Mouse (Mus musculus) heart, adult 8-10 months (tissue): ENCODE measurements at regions not wholly inside any gene's neighbourhood (a gene's known extent, or its start where the extent isn't known, plus 50 kb on each side); places are given as distances from the start of the nearest gene placed in this dataset.
A peak's percentile ranks its signal among the peaks of the same experiment; 100 is the strongest.

Experiments
- DNase-seq: peaks from one replicate; pipeline ENCODE4 v3.0.0; 2022; ENCODE audit warnings: low spot score

- DNase-seq: no peak
Observed at GRCm38 (mm10) chr5:119563510-119564351, 106.7 kb upstream of the Tbx3 start.

GRCm38 (mm10) chr5:119567639-119568038 is 102.8 kb upstream of the Tbx3 start:
- no peak for DNase-seq

- no peak for DNase-seq
Observed at GRCm38 (mm10) chr5:119570054-119570453, 100.4 kb upstream of the Tbx3 start.

- DNase-seq: no peak
Observed at GRCm38 (mm10) chr5:119571644-119572043, 98.8 kb upstream of the Tbx3 start.

- peak; percentile 68 for DNase-seq
Observed at GRCm38 (mm10) chr5:119575124-119575523, 95.3 kb upstream of the Tbx3 start.

GRCm38 (mm10) chr5:119579288-119579687 is 91.2 kb upstream of the Tbx3 start:
- DNase-seq: no peak

GRCm38 (mm10) chr5:119579806-119580205 is 90.7 kb upstream of the Tbx3 start:
- no peak for DNase-seq

- no peak for DNase-seq
Observed at GRCm38 (mm10) chr5:119580395-119580794, 90.1 kb upstream of the Tbx3 start.

GRCm38 (mm10) chr5:119580798-119581197 is 89.7 kb upstream of the Tbx3 start:
- DNase-seq: no peak

- no peak for DNase-seq
Observed at GRCm38 (mm10) chr5:119584389-119584788, 86.1 kb upstream of the Tbx3 start.

- DNase-seq: no peak
Observed at GRCm38 (mm10) chr5:119584914-119585313, 85.6 kb upstream of the Tbx3 start.

GRCm38 (mm10) chr5:119586391-119587058 is 83.9 kb upstream of the Tbx3 start:
- no peak for DNase-seq

- DNase-seq: peak; percentile 2
Observed at GRCm38 (mm10) chr5:119587239-119587811, 83.1 kb upstream of the Tbx3 start.

GRCm38 (mm10) chr5:119588340-119589272 is 81.9 kb upstream of the Tbx3 start:
- no peak for DNase-seq

- no peak for DNase-seq
Observed at GRCm38 (mm10) chr5:119591271-119591670, 79.2 kb upstream of the Tbx3 start.

GRCm38 (mm10) chr5:119592891-119593290 is 77.6 kb upstream of the Tbx3 start:
- no peak for DNase-seq

- no peak for DNase-seq
Observed at GRCm38 (mm10) chr5:119594541-119594940, 75.9 kb upstream of the Tbx3 start.

- no peak for DNase-seq
Observed at GRCm38 (mm10) chr5:119596295-119596993, 74.0 kb upstream of the Tbx3 start.

- no peak for DNase-seq
Observed at GRCm38 (mm10) chr5:119596994-119597391, 73.5 kb upstream of the Tbx3 start.

- DNase-seq: no peak
Observed at GRCm38 (mm10) chr5:119597530-119597929, 72.9 kb upstream of the Tbx3 start.

GRCm38 (mm10) chr5:119598166-119598565 is 72.3 kb upstream of the Tbx3 start:
- DNase-seq: no peak
